Mouse (Mus musculus) liver, embryonic 14.5 days (tissue): ENCODE measurements at regions not wholly inside any gene's neighbourhood (a gene's known extent, or its start where the extent isn't known, plus 50 kb on each side); places are given as distances from the start of the nearest gene placed in this dataset.

Experiments used
- CTCF ChIP-seq: IDR thresholded peaks from 2 replicates; pipeline ENCODE4 v1.5.1; 2016; ENCODE audit warnings: antibody characterized with exemption, low read depth, control low read depth
- EP300 ChIP-seq: IDR thresholded peaks from 2 replicates; pipeline ENCODE4 v1.6.1; 2016; ENCODE audit warnings: antibody characterized with exemption, low read depth

GRCm38 (mm10) chr9:115720841-115721240, 188.4 kb upstream of the Gadl1 start:
- TF ChIP-seq CTCF (no peak), EP300 (no peak)
